Mouse (Mus musculus) erythroblast, embryonic 14.5 days (primary cell): Measurements from ENCODE around the gene Kmt5b. TPM values are rescaled to one million over a fixed set of nuclear protein-coding genes. Genes with fewer than 3 reads are reported as not detected.
A peak's percentile ranks its signal among the peaks of the same experiment; 100 is the strongest.

Experiments used
- H3K27me3 ChIP-seq: 2 replicates; pipeline ENCODE4 v1.6.1; 2012; ENCODE audit warnings: inconsistent platforms; ENCODE audit not compliant: control insufficient read depth
- H3K36me3 ChIP-seq: 2 replicates; pipeline ENCODE4 v1.6.1; 2012; ENCODE audit warnings: mild to moderate bottlenecking, inconsistent platforms; ENCODE audit not compliant: control insufficient read depth
- H3K4me1 ChIP-seq: 2 replicates; pipeline ENCODE4 v1.6.1; 2012; ENCODE audit warnings: inconsistent platforms; ENCODE audit not compliant: control insufficient read depth
- H3K4me3 ChIP-seq: replicated peaks from 2 replicates; pipeline ENCODE3; 2012; ENCODE audit warnings: moderate library complexity, mild to moderate bottlenecking, inconsistent platforms
- H3K9me3 ChIP-seq: 2 replicates; pipeline ENCODE4 v1.6.1; 2012; ENCODE audit warnings: low read length, inconsistent platforms, mixed read lengths; ENCODE audit not compliant: control insufficient read depth
- GATA1 ChIP-seq: IDR thresholded peaks from 2 replicates; pipeline ENCODE4 v1.6.1; 2012; ENCODE audit warnings: low read length, inconsistent platforms, mixed read lengths
- TAL1 ChIP-seq: IDR thresholded peaks from 3 replicates; pipeline ENCODE4 v1.6.1; 2012; ENCODE audit warnings: low read length, inconsistent platforms, mixed read lengths
- polyA plus RNA-seq: library from polyadenylated mRNA; stranded (reverse); fragments of >175 nt; gene quantifications from 2 replicates; pipeline ENCODE4 v1.2.3, GENCODE M21; 2012

Kmt5b gene
- polyA plus RNA-seq, 1 experiment = 0.52 TPM

GRCm38 (mm10) chr19:3851979-3852681 is 84.9 kb downstream of the Kmt5b start:
- Histone ChIP-seq H3K4me1 (peaks cover 36% of the 10 kb centered on the region), H3K4me3 (peak overlapping the region; percentile 80), H3K27me3 (no peaks in the 10 kb centered on the region), H3K36me3 (no peaks in the 10 kb centered on the region; the same call in 1 of the 2 replicates), H3K9me3 (no peaks in the 10 kb centered on the region)
- no peak for TF ChIP-seq TAL1
- TF ChIP-seq GATA1 = no peak

- Histone ChIP-seq H3K4me1 (peaks cover 36% of the 10 kb centered on the region), H3K27me3 (no peaks in the 10 kb centered on the region), H3K36me3 (no peaks in the 10 kb centered on the region; the same call in 1 of the 2 replicates), H3K9me3 (no peaks in the 10 kb centered on the region), H3K4me3 (peak overlapping the region; percentile 37)
- TF ChIP-seq GATA1 (no peak), TAL1 (no peak)
These were observed 85.9 kb downstream of the Kmt5b start for GRCm38 (mm10) chr19:3853121-3853520.

GRCm38 (mm10) chr19:3853891-3854290 is 86.7 kb downstream of the Kmt5b start:
- TF ChIP-seq GATA1 (no peak), TAL1 (no peak)
- Histone ChIP-seq H3K36me3 (no peaks in the 10 kb centered on the region; the same call in 1 of the 2 replicates), H3K4me3 (no peak overlapping the region), H3K9me3 (no peaks in the 10 kb centered on the region), H3K27me3 (no peaks in the 10 kb centered on the region), H3K4me1 (peaks cover 36% of the 10 kb centered on the region)

- H3K27me3 ChIP-seq = no peaks in the 10 kb centered on the region
- H3K9me3 ChIP-seq = no peaks in the 10 kb centered on the region
- H3K36me3 ChIP-seq = no peaks in the 10 kb centered on the region; the same call in 1 of the 2 replicates
- no peak overlapping the region for H3K4me3 ChIP-seq
- TF ChIP-seq GATA1 = no peak
- TF ChIP-seq TAL1 = no peak
- peaks cover 34% of the 10 kb centered on the region for H3K4me1 ChIP-seq
These were observed 87.9 kb downstream of the Kmt5b start for GRCm38 (mm10) chr19:3855091-3855490.

GRCm38 (mm10) chr19:3855601-3856000 is 88.4 kb downstream of the Kmt5b start:
- Histone ChIP-seq H3K27me3 (no peaks in the 10 kb centered on the region), H3K36me3 (no peaks in the 10 kb centered on the region; the same call in 1 of the 2 replicates), H3K9me3 (no peaks in the 10 kb centered on the region), H3K4me1 (peaks cover 32% of the 10 kb centered on the region), H3K4me3 (no peak overlapping the region)
- TF ChIP-seq GATA1 (no peak), TAL1 (no peak)

GRCm38 (mm10) chr19:3857220-3857619 is 90.0 kb downstream of the Kmt5b start:
- no peak for TF ChIP-seq TAL1
- no peak for TF ChIP-seq GATA1
- H3K4me3 ChIP-seq = no peak overlapping the region
- H3K4me1 ChIP-seq = peaks cover 17% of the 10 kb centered on the region
- no peaks in the 10 kb centered on the region; the same call in 1 of the 2 replicates for H3K36me3 ChIP-seq
- no peaks in the 10 kb centered on the region for H3K27me3 ChIP-seq
- no peaks in the 10 kb centered on the region for H3K9me3 ChIP-seq

GRCm38 (mm10) chr19:3862713-3863112 is 95.5 kb downstream of the Kmt5b start:
- no peak for TF ChIP-seq TAL1
- no peak for TF ChIP-seq GATA1
- Histone ChIP-seq H3K36me3 (peaks cover 6% of the 10 kb centered on the region), H3K4me3 (no peak overlapping the region), H3K27me3 (no peaks in the 10 kb centered on the region), H3K4me1 (peaks cover 8% of the 10 kb centered on the region), H3K9me3 (peaks cover 4% of the 10 kb centered on the region)

- H3K27me3 ChIP-seq = no peaks in the 10 kb centered on the region
- H3K36me3 ChIP-seq = peaks cover 6% of the 10 kb centered on the region
- peaks cover 4% of the 10 kb centered on the region for H3K9me3 ChIP-seq
- TF ChIP-seq GATA1 (no peak), TAL1 (no peak)
- H3K4me3 ChIP-seq = no peak overlapping the region
- peaks cover 8% of the 10 kb centered on the region for H3K4me1 ChIP-seq
These were observed 97.7 kb downstream of the Kmt5b start for GRCm38 (mm10) chr19:3864960-3865359.

Other genes with a start within 250 kb of the Kmt5b start
- gene Ppp6r3, start 191.7 kb upstream of the Kmt5b start, polyA plus RNA-seq = 6.2 and 7.3 TPM in 2 replicates
- 0.25 and 0.41 TPM in 2 replicates for gene Lrp5, start 80.9 kb upstream of the Kmt5b start, polyA plus RNA-seq
- gene 1810055G02Rik, start 59.1 kb upstream of the Kmt5b start, polyA plus RNA-seq = 0.99 and 1.6 TPM in 2 replicates
- 0.70 and 0.82 TPM in 2 replicates for gene Chka, start 84.4 kb downstream of the Kmt5b start, polyA plus RNA-seq
- gene Tcirg1, start 139.7 kb downstream of the Kmt5b start, polyA plus RNA-seq = 0.96 and 1.2 TPM in 2 replicates
- 6.4 and 20.4 TPM in 2 replicates for gene Ndufs8, start 145.4 kb downstream of the Kmt5b start, polyA plus RNA-seq
- not detected in 2 replicates for gene Aldh3b1, start 162.4 kb downstream of the Kmt5b start, polyA plus RNA-seq
- 0.65 and 0.77 TPM in 2 replicates for gene Unc93b1, start 167.8 kb downstream of the Kmt5b start, polyA plus RNA-seq
- 0.01 TPM in 1 of 2 replicates, not detected in the other for gene Aldh3b3, start 191.2 kb downstream of the Kmt5b start, polyA plus RNA-seq
- gene Aldh3b2, start 204.9 kb downstream of the Kmt5b start, polyA plus RNA-seq = 0.11 and 0.20 TPM in 2 replicates
- gene Acy3, start 219.1 kb downstream of the Kmt5b start, polyA plus RNA-seq = 0.10 TPM in 1 of 2 replicates, not detected in the other
- not detected in 2 replicates for gene Tbx10, start 225.3 kb downstream of the Kmt5b start, polyA plus RNA-seq
- gene Nudt8, start 233.2 kb downstream of the Kmt5b start, polyA plus RNA-seq = 0.45 and 0.73 TPM in 2 replicates
- 0.05 TPM in 2 replicates for gene Gm49405, start 233.2 kb downstream of the Kmt5b start, polyA plus RNA-seq
- gene Doc2g, start 235.9 kb downstream of the Kmt5b start, polyA plus RNA-seq = 0.06 and 0.07 TPM in 2 replicates
- 47.7 and 49.2 TPM in 2 replicates for gene Ndufv1, start 245.4 kb downstream of the Kmt5b start, polyA plus RNA-seq